Mouse (Mus musculus) neural tube, embryonic 12.5 days (tissue): ENCODE measurements around the gene Arid1a. TPM values are rescaled to one million over a fixed set of nuclear protein-coding genes. Genes with fewer than 3 reads are reported as not detected.

ENCODE experiments used
- ATAC-seq: fragments of 200-750 bp; cut with Nextera tagmentation; 2 replicates; pipeline ENCODE4 v1.8.0; 2017; ENCODE audit warnings: low read depth, mild to moderate bottlenecking, moderate TSS enrichment, moderate library complexity; ENCODE audit not compliant: low FRiP score
- H3K27ac ChIP-seq: fragments of 300-500 bp; sonication (generic); 2 replicates; pipeline ENCODE4 v1.5.1; 2016
- H3K27me3 ChIP-seq: fragments of 300-500 bp; sonication (generic); replicated peaks from 2 replicates; pipeline ENCODE4 v1.6.1; 2016; ENCODE audit warnings: mild to moderate bottlenecking
- H3K36me3 ChIP-seq: fragments of 300-500 bp; sonication (generic); 2 replicates; pipeline ENCODE4 v1.6.1; 2016; ENCODE audit warnings: mild to moderate bottlenecking
- H3K4me1 ChIP-seq: fragments of 300-500 bp; sonication (generic); 2 replicates; pipeline ENCODE4 v1.6.1; 2016
- H3K4me2 ChIP-seq: fragments of 300-500 bp; sonication (generic); replicated peaks from 2 replicates; pipeline ENCODE4 v1.6.1; 2016; ENCODE audit warnings: mild to moderate bottlenecking
- H3K4me3 ChIP-seq: fragments of 300-500 bp; sonication (generic); 2 replicates; pipeline ENCODE4 v1.5.1; 2016
- H3K9ac ChIP-seq: fragments of 300-500 bp; sonication (generic); 2 replicates; pipeline ENCODE4 v1.6.1; 2016; ENCODE audit warnings: mild to moderate bottlenecking
- H3K9me3 ChIP-seq: fragments of 300-500 bp; sonication (generic); 2 replicates; pipeline ENCODE4 v1.6.1; 2016; ENCODE audit warnings: mild to moderate bottlenecking
- WGBS: fragments of 180-500 bp; shearing (Covaris S2); methylation state at CpG from one replicate; pipeline ENCODE4 v1.1.7; 2016; 5-methylcytosine and 5-hydroxymethylcytosine counted together
- polyA plus RNA-seq: library from polyadenylated mRNA; unstranded; fragments of >200 nt; fragmentation: Nextera tagmentation; extraction: Ambion mirVana; gene quantifications from 2 replicates; pipeline ENCODE4 v1.2.1, GENCODE M21; 2016

The Arid1a gene
- polyA plus RNA-seq, 1 experiment from 2014 or later, result 41.0 TPM

DNA sequence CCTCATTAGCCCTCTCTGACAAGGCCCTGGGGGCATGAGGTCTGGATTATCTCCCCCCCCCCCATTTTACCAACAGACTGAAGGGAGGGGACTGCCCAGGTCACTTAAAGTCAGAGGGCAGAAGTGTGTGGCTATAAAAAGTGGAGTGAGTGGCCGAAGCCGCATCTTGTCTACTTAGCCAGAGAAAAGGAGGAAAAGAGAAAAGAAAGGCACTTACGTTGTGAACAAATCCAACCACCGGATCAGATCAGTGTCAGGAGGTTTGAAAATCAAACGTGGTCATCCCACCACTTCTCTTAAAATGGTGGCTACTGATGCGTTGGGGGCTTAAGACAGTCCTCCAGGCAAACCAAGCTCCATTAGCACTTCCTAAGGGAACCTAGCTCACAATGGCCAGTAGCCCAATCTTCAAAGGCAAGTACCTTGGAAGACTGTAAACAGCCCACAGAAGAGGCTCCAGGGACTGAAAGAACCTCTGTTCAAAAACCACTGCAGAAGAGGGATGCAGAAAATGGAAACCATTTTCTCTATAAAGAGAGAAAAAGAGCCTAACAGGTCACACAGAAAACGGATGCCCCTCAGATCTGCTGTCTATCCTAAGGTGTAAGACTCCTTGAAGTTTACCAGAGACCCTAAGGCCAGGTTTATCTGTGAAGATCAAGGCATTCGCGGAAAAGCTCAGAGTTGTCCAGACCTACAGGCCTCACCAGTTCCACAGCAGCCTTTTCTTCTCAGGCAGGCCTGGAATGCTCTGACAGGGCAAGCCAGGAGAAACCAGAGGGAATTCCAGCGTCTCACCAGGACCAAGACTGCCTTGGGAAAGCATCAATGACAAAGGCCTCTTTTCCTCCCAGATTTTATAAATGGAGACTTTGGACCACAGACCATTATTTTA, 1.5 kb downstream of the Arid1a start:
- H3K9me3 ChIP-seq, result no peaks in the 10 kb centered on the region
- H3K9ac ChIP-seq, result peak overlapping the region; percentile 100

DNA sequence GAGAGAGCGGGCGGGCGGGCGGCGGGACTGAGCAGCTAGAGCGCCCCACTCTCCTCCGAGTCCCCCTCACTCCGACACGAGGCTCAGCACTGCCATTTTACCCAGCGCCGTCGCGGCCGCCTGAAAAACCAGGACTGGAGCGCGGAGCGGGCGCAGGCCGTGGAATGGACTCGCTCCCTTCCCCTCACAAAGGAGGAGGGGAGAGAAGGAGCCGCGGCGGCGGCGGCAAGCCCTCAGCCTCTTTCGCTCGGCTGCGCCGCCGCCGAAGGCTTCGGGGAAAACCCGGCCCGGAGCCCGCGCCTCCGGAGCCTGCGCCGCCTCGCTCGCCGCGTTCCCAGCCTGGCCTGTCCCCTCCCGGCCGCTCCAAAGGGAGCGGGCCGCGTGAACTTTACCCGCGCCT, 2.3 kb downstream of the Arid1a start:
- Histone ChIP-seq H3K27ac (peak overlapping the region; percentile 100), H3K9ac (peak overlapping the region; percentile 100), H3K4me1 (peaks cover 34% of the 10 kb centered on the region), H3K4me3 (peak overlapping the region; percentile 100), H3K9me3 (no peaks in the 10 kb centered on the region), H3K4me2 (peak overlapping the region; percentile 97), H3K36me3 (peaks cover 1% of the 10 kb centered on the region; the same call in 1 of the 2 replicates), H3K27me3 (no peaks in the 10 kb centered on the region)
- peak; percentile 71 for ATAC-seq
- WGBS, result 0% methylated on average over 31 of the region's 50 CpGs

More for the DNA sequence above, 1.5 kb downstream of the Arid1a start:
- ATAC-seq, result no peak
- Histone ChIP-seq H3K36me3 (no peaks in the 10 kb centered on the region), H3K27ac (peak overlapping the region; percentile 100), H3K4me1 (peaks cover 25% of the 10 kb centered on the region), H3K4me2 (peak overlapping the region; percentile 97), H3K4me3 (peak overlapping the region; percentile 100), H3K27me3 (no peaks in the 10 kb centered on the region)
- WGBS, result 9% methylated on average over 10 of the region's 10 CpGs

DNA sequence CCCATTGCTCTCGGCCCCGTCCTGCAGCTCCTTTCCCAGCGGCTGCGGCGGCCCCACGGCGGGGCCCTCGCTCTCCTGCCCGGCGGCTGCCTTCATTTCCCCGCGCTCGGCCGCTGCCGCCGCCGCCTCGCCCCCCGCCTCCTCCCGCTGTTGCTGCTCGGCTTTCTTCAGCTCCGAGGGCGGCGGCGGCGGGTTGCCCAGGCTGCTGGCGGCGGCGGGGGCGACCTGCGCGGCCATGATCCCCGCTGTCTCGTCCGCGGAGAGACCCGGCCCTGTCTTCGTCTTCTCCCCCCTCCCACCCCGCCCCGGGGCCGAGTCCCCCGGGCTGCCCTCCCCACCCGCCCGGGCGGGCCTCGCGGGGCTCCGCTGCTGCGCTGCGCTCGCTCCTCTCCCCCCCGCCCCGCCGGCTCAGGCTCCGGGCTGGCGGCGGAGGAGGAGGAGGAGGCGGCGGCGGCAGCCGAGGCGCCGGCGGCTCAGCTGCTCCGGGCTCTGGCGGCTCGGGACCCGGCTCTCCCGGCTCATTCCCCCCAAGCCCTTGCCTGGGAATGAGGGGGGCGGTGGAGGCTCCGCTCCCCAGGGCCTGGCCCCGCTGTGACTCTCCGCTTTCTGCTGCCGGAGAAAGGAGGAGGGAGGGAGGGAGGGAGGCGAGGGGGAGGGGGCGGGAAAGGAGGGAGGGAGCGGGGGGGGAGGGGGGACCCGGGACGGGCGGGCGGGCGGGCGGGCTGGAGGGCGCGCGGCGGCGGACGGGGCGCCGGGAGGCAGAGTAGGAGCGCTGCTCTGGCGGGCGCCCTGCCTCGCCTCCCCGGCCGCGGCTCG, 3.0 kb downstream of the Arid1a start:
- Histone ChIP-seq H3K4me3 (peak overlapping the region; percentile 100), H3K36me3 (peaks cover 4% of the 10 kb centered on the region; the same call in 1 of the 2 replicates), H3K4me1 (peaks cover 40% of the 10 kb centered on the region), H3K27ac (peak overlapping the region; percentile 100), H3K27me3 (no peaks in the 10 kb centered on the region), H3K9ac (peak overlapping the region; percentile 100), H3K9me3 (no peaks in the 10 kb centered on the region), H3K4me2 (peak overlapping the region; percentile 97)
- ATAC-seq, result peak; percentile 68
- under 1% methylated on average over 39 of the region's 99 CpGs for WGBS

DNA sequence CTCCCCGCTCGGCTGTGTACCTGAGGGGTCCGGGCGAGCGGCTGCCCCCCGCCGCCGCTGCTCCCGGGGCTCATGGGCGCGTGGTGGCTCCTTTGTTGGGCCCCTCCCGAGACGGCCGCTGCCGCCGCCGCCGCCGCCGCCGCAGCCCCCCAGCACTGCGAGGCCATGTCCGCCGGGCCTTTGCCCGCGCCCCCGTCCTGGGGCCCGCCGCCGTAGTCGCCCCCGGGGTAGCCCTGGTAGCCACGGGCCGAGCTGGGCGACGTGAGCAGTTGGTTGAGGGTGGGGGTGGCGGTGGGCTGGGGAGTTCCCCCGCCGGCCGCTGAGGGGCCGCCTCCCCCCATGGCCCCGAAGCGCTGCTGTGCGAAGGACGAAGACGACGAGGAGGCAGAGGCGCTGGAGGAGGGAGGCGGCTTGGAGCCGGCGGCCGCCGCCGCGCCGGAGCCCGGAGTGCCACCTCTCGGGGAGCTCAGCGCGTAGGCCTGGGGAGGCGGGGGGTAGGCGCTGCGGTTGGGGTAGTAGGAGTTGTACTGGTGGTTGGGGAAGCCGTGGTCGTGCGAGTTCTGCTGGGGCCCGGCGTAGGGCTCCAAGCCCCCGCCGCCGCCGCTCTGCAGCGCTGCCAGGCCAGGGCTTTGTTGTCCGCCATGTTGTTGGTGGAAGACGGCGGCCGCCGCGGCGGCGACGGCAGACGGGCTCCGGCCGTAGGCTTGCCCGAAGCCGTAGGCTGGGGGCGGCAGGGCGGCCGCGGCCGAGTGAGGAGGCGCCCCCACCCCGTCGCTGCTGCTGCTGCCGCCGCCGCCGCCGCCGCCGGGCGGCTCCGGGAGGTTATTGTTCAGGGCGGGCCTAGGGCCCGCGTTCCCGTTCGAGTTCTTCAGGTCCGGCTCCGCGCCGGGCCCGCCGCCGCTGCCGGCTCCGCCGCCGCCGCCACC, 3.9 kb downstream of the Arid1a start:
- H3K27me3 ChIP-seq, result no peaks in the 10 kb centered on the region
- peak overlapping the region; percentile 100 for H3K4me3 ChIP-seq
- H3K9me3 ChIP-seq, result no peaks in the 10 kb centered on the region
- H3K9ac ChIP-seq, result peak overlapping the region; percentile 100
- peak overlapping the region; percentile 100 for H3K27ac ChIP-seq
- H3K4me2 ChIP-seq, result peak overlapping the region; percentile 97
- WGBS, result under 1% methylated on average over 118 of the region's 121 CpGs
- peaks cover 7% of the 10 kb centered on the region; the same call in 1 of the 2 replicates for H3K36me3 ChIP-seq
- ATAC-seq, result no peak
- peaks cover 47% of the 10 kb centered on the region for H3K4me1 ChIP-seq

DNA sequence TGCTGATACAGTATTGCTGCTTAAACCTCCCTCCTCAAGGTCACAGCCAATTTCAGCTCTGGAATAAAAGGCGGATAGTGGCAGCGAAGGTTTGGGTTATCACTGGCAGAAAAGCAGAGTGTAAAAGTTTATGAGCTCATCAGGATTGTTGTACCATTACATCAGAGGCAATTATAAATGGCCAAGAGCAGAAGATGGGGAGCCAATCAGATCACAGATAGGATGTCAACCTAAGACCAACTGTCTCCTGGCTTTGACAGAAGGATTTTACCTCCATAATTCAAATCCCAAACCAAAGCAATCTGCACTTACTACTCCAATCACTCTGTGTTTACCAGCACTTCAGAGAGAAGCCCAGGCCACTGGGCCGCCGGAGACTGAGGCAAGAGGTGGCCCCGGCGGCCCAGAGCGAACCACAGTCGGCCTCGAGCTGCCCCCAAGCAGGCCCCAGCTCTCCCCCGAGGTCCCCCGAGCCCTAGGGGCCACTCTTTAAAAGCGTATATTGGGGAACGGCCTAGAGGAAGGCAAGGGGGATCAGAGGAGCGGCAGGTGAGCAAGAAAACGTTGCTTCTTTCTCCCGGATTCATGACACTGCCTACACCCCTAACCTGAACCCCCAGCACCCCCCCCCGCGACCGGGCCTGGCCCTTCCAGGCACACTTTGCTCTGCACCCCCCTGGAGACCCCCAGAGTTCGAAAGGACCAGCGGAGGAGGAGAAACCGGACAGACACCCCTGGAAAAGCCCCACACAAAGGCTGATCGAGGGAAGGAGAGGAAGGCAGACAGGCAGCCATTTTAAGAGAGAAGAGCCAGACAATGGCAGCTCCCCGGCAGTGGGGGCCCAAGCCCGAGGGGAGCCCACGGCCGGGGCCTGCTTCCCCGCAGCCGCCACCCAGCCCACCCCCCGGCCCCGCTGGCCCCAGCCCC, 4.8 kb downstream of the Arid1a start:
- no peaks in the 10 kb centered on the region for H3K27me3 ChIP-seq
- H3K36me3 ChIP-seq, result peaks cover 8% of the 10 kb centered on the region; the same call in 1 of the 2 replicates
- peak overlapping the region; percentile 100 for H3K9ac ChIP-seq
- peak overlapping the region; percentile 100 for H3K4me3 ChIP-seq
- H3K27ac ChIP-seq, result peak overlapping the region; percentile 100
- H3K4me1 ChIP-seq, result peaks cover 51% of the 10 kb centered on the region
- WGBS, result under 1% methylated on average over 31 of the region's 31 CpGs
- no peaks in the 10 kb centered on the region for H3K9me3 ChIP-seq
- H3K4me2 ChIP-seq, result peak overlapping the region; percentile 97
- ATAC-seq, result no peak

DNA sequence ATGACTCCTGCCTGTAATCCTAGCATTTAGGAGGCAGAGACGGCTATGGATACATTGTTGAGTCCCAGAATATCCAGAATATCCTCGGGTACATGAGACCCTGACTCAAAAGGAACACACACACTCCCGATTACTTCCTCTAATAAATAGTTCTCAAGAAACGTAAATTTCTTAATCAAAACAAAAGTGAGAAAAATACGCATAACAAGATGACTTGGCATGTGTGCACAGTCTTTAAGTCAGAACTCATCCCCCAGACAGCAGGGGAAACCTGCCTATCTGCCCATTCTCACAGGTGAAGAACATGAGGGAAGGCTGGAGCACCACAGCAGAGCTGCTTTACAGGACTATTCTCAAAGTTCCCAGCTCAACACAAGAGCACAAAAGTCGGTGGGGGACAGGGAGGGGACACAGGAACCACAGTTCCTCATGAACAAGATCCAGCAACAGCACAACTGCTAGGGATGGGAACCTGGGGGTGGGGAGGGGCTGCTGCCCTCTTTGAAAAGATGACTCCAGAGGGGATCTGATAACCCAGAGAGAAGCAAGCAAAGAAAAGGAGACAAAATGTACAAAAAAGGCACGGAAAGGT, 6.3 kb downstream of the Arid1a start:
- H3K27ac ChIP-seq, result no peak overlapping the region
- H3K36me3 ChIP-seq, result peaks cover 15% of the 10 kb centered on the region; the same call in 1 of the 2 replicates
- 51% methylated on average over 7 of the region's 7 CpGs for WGBS
- H3K4me2 ChIP-seq, result peak overlapping the region; percentile 97
- H3K4me3 ChIP-seq, result peak overlapping the region; percentile 100
- peaks cover 51% of the 10 kb centered on the region for H3K4me1 ChIP-seq
- peak overlapping the region; percentile 100 for H3K9ac ChIP-seq
- no peaks in the 10 kb centered on the region for H3K9me3 ChIP-seq
- H3K27me3 ChIP-seq, result no peaks in the 10 kb centered on the region
- ATAC-seq, result no peak

DNA sequence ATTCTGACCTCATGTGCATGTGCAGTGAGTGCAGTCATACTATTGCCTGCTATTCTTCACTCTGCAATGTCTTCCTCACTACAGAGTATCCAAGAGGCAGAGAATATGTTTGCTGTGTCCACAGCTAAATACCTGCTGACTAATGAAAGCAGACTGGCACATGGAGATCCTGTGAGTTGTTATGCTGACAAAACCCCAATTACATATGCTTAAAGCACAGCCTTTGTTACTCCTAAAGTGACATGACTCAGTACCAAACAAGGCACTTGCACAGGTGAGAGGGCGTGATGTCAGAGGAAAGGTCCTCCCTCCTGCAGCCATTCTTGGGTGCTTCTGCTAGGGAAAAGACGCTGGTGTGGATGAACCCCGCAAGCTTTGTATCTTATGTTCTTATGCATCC, 21.3 kb downstream of the Arid1a start:
- ATAC-seq, result no peak
- 88% methylated on average over 3 of the region's 3 CpGs for WGBS

DNA sequence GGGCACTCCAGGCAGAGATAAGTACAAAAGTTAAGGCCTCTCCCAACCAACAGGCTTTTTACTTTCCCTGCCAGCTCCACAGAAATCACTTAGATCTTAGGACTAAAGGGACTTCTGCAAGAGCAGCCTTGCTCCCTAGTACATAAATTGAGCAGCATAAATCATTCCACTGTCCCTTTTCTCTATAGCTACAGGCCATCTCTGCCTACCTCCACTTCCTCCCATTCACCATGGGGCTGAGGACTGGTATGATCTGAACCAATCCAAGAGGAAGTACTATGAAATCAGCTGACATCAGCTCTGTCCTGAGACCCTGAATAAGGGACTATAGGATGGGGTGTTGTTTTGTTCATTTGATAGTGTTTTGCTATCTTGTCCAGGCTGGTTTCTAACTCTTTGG, 26.4 kb downstream of the Arid1a start:
- H3K36me3 ChIP-seq, result peaks cover 2% of the 10 kb centered on the region; the same call in 1 of the 2 replicates
- peak overlapping the region; percentile 51 for H3K4me2 ChIP-seq
- H3K27me3 ChIP-seq, result no peaks in the 10 kb centered on the region
- peak overlapping the region; percentile 58; the same call in 1 of the 2 replicates for H3K27ac ChIP-seq
- H3K9me3 ChIP-seq, result no peaks in the 10 kb centered on the region
- H3K9ac ChIP-seq, result 0 out of 2 replicates have a peak overlapping the region, but pooled peaks have one; percentile 3
- peaks cover 75% of the 10 kb centered on the region for H3K4me1 ChIP-seq
- peak; percentile 69 for ATAC-seq
- H3K4me3 ChIP-seq, result no peak overlapping the region

More for the DNA sequence above, 21.3 kb downstream of the Arid1a start:
- Histone ChIP-seq H3K27ac (no peak overlapping the region), H3K4me2 (no peak overlapping the region), H3K27me3 (no peaks in the 10 kb centered on the region), H3K4me3 (no peak overlapping the region), H3K4me1 (peaks cover 59% of the 10 kb centered on the region), H3K9me3 (no peaks in the 10 kb centered on the region), H3K9ac (no peak overlapping the region), H3K36me3 (peaks cover 9% of the 10 kb centered on the region)

DNA sequence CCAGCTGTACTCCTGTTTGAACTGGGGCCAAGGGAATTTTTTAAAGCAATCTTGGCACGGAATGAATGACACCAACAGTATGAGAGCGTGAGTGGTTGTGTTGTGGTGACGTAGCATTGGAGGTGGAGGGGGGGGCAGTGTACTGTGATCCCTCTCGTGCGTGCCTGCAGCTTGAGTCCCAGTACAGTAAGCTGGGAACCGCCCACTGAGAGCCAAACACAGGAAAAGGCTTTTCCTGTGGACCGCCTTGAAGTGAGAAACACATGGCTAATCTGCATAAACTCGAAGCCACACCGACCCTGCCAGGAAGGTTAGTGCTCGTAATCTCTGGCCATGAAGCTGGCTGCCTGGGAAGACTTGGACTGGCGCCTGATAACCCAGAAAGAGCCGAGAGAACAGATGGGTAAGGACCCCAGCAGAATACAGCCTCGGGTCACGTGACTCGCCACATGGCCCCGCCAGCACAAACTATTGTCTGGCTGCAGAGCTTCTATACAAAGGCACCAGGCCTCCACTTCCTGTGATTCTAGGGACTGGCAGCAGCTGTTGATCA, 27.0 kb downstream of the Arid1a start:
- Histone ChIP-seq H3K27me3 (no peaks in the 10 kb centered on the region), H3K4me3 (no peak overlapping the region; the same call in 1 of the 2 replicates), H3K9me3 (no peaks in the 10 kb centered on the region), H3K9ac (0 out of 2 replicates have a peak overlapping the region, but pooled peaks have one; percentile 3), H3K4me2 (peak overlapping the region; percentile 51), H3K36me3 (no peaks in the 10 kb centered on the region), H3K4me1 (peaks cover 71% of the 10 kb centered on the region), H3K27ac (peak overlapping the region; percentile 58; the same call in 1 of the 2 replicates)
- ATAC-seq, result peak; percentile 95
- under 1% methylated on average over 16 of the region's 16 CpGs for WGBS

DNA sequence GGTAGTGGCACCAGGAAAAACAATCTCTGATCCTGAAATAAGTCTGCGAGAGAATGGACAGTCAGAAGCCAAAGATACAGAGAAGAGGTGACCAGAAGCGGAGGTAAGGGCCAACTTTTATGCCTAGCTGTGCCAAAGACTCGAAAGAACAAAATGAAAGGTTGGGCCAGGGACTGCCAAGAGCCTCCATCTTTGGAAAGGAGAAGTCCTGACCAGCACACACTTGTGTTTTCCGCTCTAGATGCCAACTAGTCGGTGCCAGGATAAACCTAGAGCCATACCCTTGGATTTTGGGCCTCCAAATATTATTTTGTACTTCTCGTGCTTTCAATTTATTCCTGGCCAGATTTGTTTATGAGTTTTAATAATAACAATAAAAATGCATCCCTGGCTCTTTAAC, 27.6 kb downstream of the Arid1a start:
- Histone ChIP-seq H3K27me3 (no peaks in the 10 kb centered on the region), H3K27ac (peak overlapping the region; percentile 34; the same call in 1 of the 2 replicates), H3K9me3 (no peaks in the 10 kb centered on the region), H3K4me2 (peak overlapping the region; percentile 51), H3K9ac (no peak overlapping the region), H3K4me1 (peaks cover 66% of the 10 kb centered on the region), H3K36me3 (peaks cover 1% of the 10 kb centered on the region), H3K4me3 (no peak overlapping the region)
- 61% methylated on average over 6 of the region's 6 CpGs for whole genome bisulfite sequencing
- no peak for ATAC-seq
